Mouse (Mus musculus) intestine, embryonic 16.5 days (tissue): Measurements from ENCODE around the gene Fam219a. TPM values are rescaled to one million over a fixed set of nuclear protein-coding genes. Genes with fewer than 3 reads are reported as not detected.

ENCODE experiments used
- ATAC-seq: fragments of 200-750 bp; cut with Nextera tagmentation; 2 replicates; pipeline ENCODE4 v1.8.0; 2017; ENCODE audit warnings: moderate TSS enrichment, moderate library complexity
- H3K27ac ChIP-seq: fragments of 300-500 bp; sonication (generic); 2 replicates; pipeline ENCODE4 v1.5.1; 2014; ENCODE audit warnings: mild to moderate bottlenecking, low read length
- H3K27me3 ChIP-seq: fragments of 300-500 bp; sonication (generic); replicated peaks from 2 replicates; pipeline ENCODE4 v1.6.1; 2014; ENCODE audit warnings: low read length, control low read depth, mixed read lengths; ENCODE audit not compliant: control insufficient read depth, insufficient read depth
- H3K36me3 ChIP-seq: fragments of 300-500 bp; sonication (generic); 2 replicates; pipeline ENCODE4 v1.6.1; 2014; ENCODE audit warnings: low read length, control low read depth; ENCODE audit not compliant: control insufficient read depth, insufficient read depth
- H3K4me1 ChIP-seq: fragments of 300-500 bp; sonication (generic); 2 replicates; pipeline ENCODE4 v1.6.1; 2014; ENCODE audit warnings: low read length, control low read depth, mixed read lengths; ENCODE audit not compliant: control insufficient read depth, insufficient read depth
- H3K4me2 ChIP-seq: fragments of 300-500 bp; sonication (generic); 2 replicates; pipeline ENCODE4 v1.6.1; 2014; ENCODE audit warnings: low read depth, low read length, control low read depth
- H3K4me3 ChIP-seq: fragments of 300-500 bp; sonication (generic); 2 replicates; pipeline ENCODE4 v1.5.1; 2014; ENCODE audit warnings: mild to moderate bottlenecking, low read length
- H3K9ac ChIP-seq: fragments of 300-500 bp; sonication (generic); 2 replicates; pipeline ENCODE4 v1.6.1; 2014; ENCODE audit warnings: low read depth, low read length
- H3K9me3 ChIP-seq: fragments of 300-500 bp; sonication (generic); 2 replicates; pipeline ENCODE4 v1.6.1; 2016; ENCODE audit warnings: low read length, control low read depth; ENCODE audit not compliant: control insufficient read depth
- WGBS: fragments of 180-500 bp; shearing (Covaris S2); extraction: QIAGEN DNeasy Blood & Tissue Kit; methylation state at CpG from one replicate; pipeline ENCODE4 v1.1.7; 2014; 5-methylcytosine and 5-hydroxymethylcytosine counted together
- polyA plus RNA-seq: library from polyadenylated mRNA; unstranded; fragments of >200 nt; fragmentation: Nextera tagmentation; extraction: Ambion mirVana; gene quantifications from 2 replicates; pipeline ENCODE4 v1.2.1, GENCODE M21; 2015

The Fam219a gene
- polyA plus RNA-seq, 1 experiment from 2014 or later: 2.4 TPM

DNA sequence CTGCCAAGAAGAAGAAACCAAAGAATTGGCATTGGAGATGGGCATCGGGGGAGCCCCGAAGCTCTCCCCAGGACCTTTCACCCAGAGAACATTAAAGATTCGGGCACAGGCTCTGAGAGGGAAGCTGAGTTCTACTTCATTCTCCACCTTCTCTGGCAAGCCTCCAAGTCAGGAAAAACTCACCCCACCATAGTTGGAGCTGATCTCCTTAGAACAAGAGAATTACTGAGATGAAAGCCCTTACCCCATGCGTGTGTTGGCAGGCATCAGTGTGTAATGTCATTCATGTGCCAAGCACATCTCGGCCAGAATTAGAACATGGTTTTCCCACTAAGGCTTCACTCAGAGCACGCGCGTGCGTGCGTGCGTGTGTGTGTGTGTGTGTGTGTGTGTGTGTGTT is 73.5 kb downstream of the Fam219a start:
- H3K36me3 ChIP-seq: peaks cover 18% of the 10 kb centered on the region
- H3K27ac ChIP-seq: no peak overlapping the region
- no peak overlapping the region for H3K9ac ChIP-seq
- 87% methylated on average over 11 of the region's 11 CpGs for WGBS
- ATAC-seq: no peak
- H3K4me3 ChIP-seq: no peak overlapping the region
- peaks cover 34% of the 10 kb centered on the region for H3K27me3 ChIP-seq
- H3K4me1 ChIP-seq: peaks cover 35% of the 10 kb centered on the region
- no peaks in the 10 kb centered on the region for H3K9me3 ChIP-seq
- no peak overlapping the region for H3K4me2 ChIP-seq

DNA sequence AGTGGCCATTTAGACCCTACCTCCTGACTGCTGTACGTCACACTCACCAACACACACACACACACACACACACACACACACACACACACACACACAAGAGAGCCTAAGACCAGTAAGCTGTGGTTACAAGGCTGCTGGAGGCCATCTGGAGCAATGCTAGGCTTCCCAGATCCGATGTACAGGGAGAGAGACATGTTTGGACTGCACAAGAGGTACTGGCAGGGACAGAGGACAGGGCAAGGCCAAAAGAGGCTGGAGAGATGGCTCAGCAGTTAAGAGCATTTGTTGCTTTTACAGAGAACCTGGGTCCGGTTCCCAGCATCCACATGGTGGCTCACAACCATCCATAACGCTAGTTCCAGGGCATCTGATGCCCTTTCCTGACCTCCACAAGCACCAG is 74.3 kb downstream of the Fam219a start:
- H3K4me1 ChIP-seq: peaks cover 35% of the 10 kb centered on the region
- no peak overlapping the region for H3K4me2 ChIP-seq
- H3K4me3 ChIP-seq: no peak overlapping the region
- H3K27me3 ChIP-seq: peaks cover 29% of the 10 kb centered on the region
- H3K36me3 ChIP-seq: peaks cover 18% of the 10 kb centered on the region
- WGBS: 78% methylated on average over 4 of the region's 4 CpGs
- H3K27ac ChIP-seq: 0 out of 2 replicates have a peak overlapping the region, but pooled peaks have one; percentile 79
- H3K9me3 ChIP-seq: no peaks in the 10 kb centered on the region
- no peak overlapping the region for H3K9ac ChIP-seq
- no peak for ATAC-seq

DNA sequence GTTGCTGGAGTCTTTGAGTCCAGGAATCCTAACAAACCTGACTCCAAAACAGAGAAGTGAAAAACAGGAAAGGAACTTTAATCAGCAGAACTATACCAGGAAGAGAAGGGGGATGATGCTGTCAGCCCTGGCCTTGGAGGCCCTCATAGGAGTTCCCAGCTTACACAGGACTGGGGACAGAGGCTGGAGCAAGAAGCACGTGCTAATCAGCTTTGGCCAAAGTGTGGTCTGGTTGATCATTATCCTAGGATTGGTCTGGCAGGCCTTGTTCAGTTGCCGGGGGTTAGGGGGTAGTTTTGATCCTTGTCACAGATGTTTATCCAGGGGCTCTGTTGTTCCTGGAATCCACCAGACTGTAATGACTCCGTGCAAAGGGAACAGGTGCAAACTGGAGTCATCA is 75.0 kb downstream of the Fam219a start:
- 23% methylated on average over 3 of the region's 3 CpGs for WGBS
- Histone ChIP-seq H3K4me1 (peaks cover 34% of the 10 kb centered on the region), H3K36me3 (peaks cover 18% of the 10 kb centered on the region), H3K9me3 (no peaks in the 10 kb centered on the region), H3K27ac (peak overlapping the region; percentile 79), H3K9ac (no peak overlapping the region), H3K27me3 (peaks cover 22% of the 10 kb centered on the region), H3K4me2 (no peak overlapping the region), H3K4me3 (no peak overlapping the region)
- peak; percentile 63 for ATAC-seq

- H3K4me1 ChIP-seq: peaks cover 27% of the 10 kb centered on the region
- peaks cover 10% of the 10 kb centered on the region for H3K36me3 ChIP-seq
- WGBS: 56% methylated on average over 3 of the region's 3 CpGs
- H3K9ac ChIP-seq: no peak overlapping the region
- no peaks in the 10 kb centered on the region for H3K9me3 ChIP-seq
- H3K27ac ChIP-seq: peak overlapping the region; percentile 80
- H3K4me3 ChIP-seq: no peak overlapping the region
- H3K27me3 ChIP-seq: peaks cover 14% of the 10 kb centered on the region
- peak overlapping the region; percentile 24; the same call in 1 of the 2 replicates for H3K4me2 ChIP-seq
- peak; percentile 88 for ATAC-seq
Observed at GRCm38 (mm10) chr4:41493464-41494116, 75.7 kb downstream of the Fam219a start.

DNA sequence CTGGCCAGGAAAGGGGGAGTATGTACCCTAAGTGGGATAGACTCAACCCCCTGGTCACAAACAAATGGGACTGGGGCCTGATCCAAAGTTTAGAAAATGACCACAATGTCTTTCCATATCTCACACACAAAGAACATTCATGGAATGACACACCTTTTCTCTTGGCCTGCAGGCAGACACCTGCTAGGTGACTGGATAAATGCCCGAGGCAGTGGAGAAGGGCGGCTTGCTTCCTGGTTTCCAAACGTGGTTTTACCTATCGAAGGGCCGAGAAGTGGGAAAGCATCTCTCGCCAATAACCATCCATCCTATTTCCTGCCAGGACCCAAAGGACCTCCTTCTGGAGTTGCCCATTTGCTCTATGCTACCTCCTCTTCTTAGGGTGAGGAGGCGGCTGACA is 76.4 kb downstream of the Fam219a start:
- peaks cover 4% of the 10 kb centered on the region for H3K36me3 ChIP-seq
- no peak overlapping the region for H3K4me3 ChIP-seq
- H3K27ac ChIP-seq: peak overlapping the region; percentile 80
- no peak overlapping the region for H3K9ac ChIP-seq
- 73% methylated on average over 7 of the region's 7 CpGs for WGBS
- H3K27me3 ChIP-seq: peaks cover 8% of the 10 kb centered on the region
- ATAC-seq: peak; percentile 4; the same call in 1 of the 2 replicates
- H3K4me2 ChIP-seq: peak overlapping the region; percentile 24; the same call in 1 of the 2 replicates
- peaks cover 20% of the 10 kb centered on the region; the same call in 1 of the 2 replicates for H3K4me1 ChIP-seq
- H3K9me3 ChIP-seq: no peaks in the 10 kb centered on the region

- Histone ChIP-seq H3K27me3 (no peaks in the 10 kb centered on the region), H3K4me3 (no peak overlapping the region), H3K9me3 (no peaks in the 10 kb centered on the region), H3K27ac (peak overlapping the region; percentile 53), H3K4me2 (no peak overlapping the region), H3K36me3 (no peaks in the 10 kb centered on the region), H3K9ac (no peak overlapping the region), H3K4me1 (peaks cover 12% of the 10 kb centered on the region; the same call in 1 of the 2 replicates)
- WGBS: 42% methylated on average over 6 of the region's 6 CpGs
- ATAC-seq: peak; percentile 64
Observed at GRCm38 (mm10) chr4:41481601-41482017, 87.7 kb downstream of the Fam219a start.

- no peak overlapping the region for H3K4me2 ChIP-seq
- H3K27ac ChIP-seq: peak overlapping the region; percentile 43
- ATAC-seq: no peak
- H3K36me3 ChIP-seq: no peaks in the 10 kb centered on the region
- H3K9ac ChIP-seq: no peak overlapping the region
- H3K4me1 ChIP-seq: peaks cover 12% of the 10 kb centered on the region; the same call in 1 of the 2 replicates
- no peaks in the 10 kb centered on the region for H3K27me3 ChIP-seq
- no peaks in the 10 kb centered on the region for H3K9me3 ChIP-seq
- 66% methylated on average over 8 of the region's 8 CpGs for WGBS
- H3K4me3 ChIP-seq: no peak overlapping the region
Observed at GRCm38 (mm10) chr4:41480254-41480653, 89.1 kb downstream of the Fam219a start.

- 48% methylated on average over 1 of the region's 1 CpGs for WGBS
- ATAC-seq: peak; percentile 68
- H3K4me2 ChIP-seq: no peak overlapping the region
Observed at GRCm38 (mm10) chr4:41479456-41479804, 89.9 kb downstream of the Fam219a start.

GRCm38 (mm10) chr4:41478751-41479455 is 90.4 kb downstream of the Fam219a start:
- peak; percentile 29; the same call in 1 of the 2 replicates for ATAC-seq
- H3K36me3 ChIP-seq: no peaks in the 10 kb centered on the region
- no peak overlapping the region for H3K4me3 ChIP-seq
- no peaks in the 10 kb centered on the region for H3K27me3 ChIP-seq
- 68% methylated on average over 4 of the region's 4 CpGs for WGBS
- H3K4me1 ChIP-seq: peaks cover 12% of the 10 kb centered on the region; the same call in 1 of the 2 replicates
- no peaks in the 10 kb centered on the region for H3K9me3 ChIP-seq
- no peak overlapping the region for H3K9ac ChIP-seq
- H3K27ac ChIP-seq: peak overlapping the region; percentile 20; the same call in 1 of the 2 replicates
- H3K4me2 ChIP-seq: no peak overlapping the region

More at GRCm38 (mm10) chr4:41479456-41479804, 89.9 kb downstream of the Fam219a start:
- H3K9me3 ChIP-seq: no peaks in the 10 kb centered on the region
- no peak overlapping the region for H3K9ac ChIP-seq
- H3K27me3 ChIP-seq: no peaks in the 10 kb centered on the region
- H3K4me3 ChIP-seq: no peak overlapping the region
- peak overlapping the region; percentile 43 for H3K27ac ChIP-seq
- peaks cover 12% of the 10 kb centered on the region; the same call in 1 of the 2 replicates for H3K4me1 ChIP-seq
- no peaks in the 10 kb centered on the region for H3K36me3 ChIP-seq
